Mouse (Mus musculus): ENCODE measurements at regions not wholly inside any gene's neighbourhood (a gene's known extent, or its start where the extent isn't known, plus 50 kb on each side); places are given as distances from the start of the nearest gene placed in this dataset.

DNA sequence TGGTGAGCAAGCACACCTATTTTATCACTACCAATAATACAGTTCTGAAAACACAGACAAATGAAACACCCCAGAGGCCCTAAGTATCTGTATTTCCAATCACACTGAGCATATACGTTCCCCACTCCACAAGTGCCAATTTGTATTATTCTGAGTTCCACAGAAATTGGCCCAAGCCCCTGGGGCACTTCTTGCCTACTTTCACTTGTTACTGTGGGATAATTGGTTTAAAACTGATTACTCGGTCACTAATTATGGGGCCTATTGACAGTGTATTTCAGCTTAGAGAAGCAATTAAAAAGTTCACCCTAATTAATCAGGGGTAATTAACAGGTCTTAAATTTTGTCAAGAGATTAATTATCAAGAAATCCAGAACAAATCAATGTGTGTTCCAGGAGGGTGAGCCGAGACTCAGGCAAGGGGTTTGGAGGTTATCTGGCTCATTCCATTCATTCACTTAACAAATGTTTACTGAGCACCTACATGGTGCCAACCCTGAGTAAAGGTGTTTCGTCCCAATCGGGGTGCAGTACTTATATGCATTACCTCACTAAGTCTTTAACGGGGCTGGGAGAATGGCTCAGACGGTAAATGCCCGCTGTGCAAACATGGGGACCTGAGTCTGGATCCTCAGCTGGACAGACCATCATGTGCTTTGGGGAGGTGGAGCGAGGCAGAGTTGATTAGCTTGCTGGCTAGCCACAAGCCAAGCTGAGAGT, 56.1 kb upstream of the Hs3st2 start:
- TF ChIP-seq POLR2A (IDR thresholded peaks at IDR 0.05; ENCODE audit: low read depth, low read length): no peak
- TF ChIP-seq CTCF (IDR thresholded peaks at IDR 0.05; ENCODE audit: extremely low read depth, insufficient read depth, insufficient read length, insufficient replicate concordance): no peak
